Mouse (Mus musculus): Measurements from ENCODE around the gene Fmnl3.
"Not testable (repeated sequence)": the region's sequence is repeated elsewhere in the genome, so short reads cannot be mapped to it uniquely, and the experiment has no call there.

Gene Fmnl3

GRCm38 (mm10) chr15:99386796-99387195 lies 16.5 kb upstream of the Fmnl3 start:
- DNase-seq = no peak

DNA sequence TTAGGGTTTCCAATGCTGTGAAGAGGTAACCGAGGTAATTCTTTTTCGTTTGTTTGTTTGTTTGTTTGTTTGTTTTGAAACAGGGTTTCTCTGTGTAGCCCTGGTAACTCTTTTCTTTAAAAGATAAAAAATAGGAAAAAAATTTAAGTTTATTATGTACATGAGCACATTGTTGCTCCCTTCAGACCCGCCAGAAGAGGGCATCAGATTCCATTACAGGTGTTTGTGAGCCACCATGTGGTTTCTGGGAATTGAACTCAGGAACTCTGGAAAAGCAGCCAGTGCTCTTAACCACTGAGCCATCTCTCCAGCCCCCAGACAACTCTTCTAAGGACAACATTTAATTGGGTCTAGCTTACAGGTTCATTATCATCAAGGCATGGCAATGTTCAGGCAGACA lies 15.8 kb upstream of the Fmnl3 start:
- not testable (repeated sequence) for DNase-seq

- DNase-seq = no peak
Observed at GRCm38 (mm10) chr15:99384071-99384470, 13.8 kb upstream of the Fmnl3 start.

GRCm38 (mm10) chr15:99382893-99383292 lies 12.6 kb upstream of the Fmnl3 start:
- no peak for DNase-seq

GRCm38 (mm10) chr15:99376240-99376639 lies 6.0 kb upstream of the Fmnl3 start:
- DNase-seq = no peak

GRCm38 (mm10) chr15:99375581-99375980 lies 5.3 kb upstream of the Fmnl3 start:
- DNase-seq = no peak

DNA sequence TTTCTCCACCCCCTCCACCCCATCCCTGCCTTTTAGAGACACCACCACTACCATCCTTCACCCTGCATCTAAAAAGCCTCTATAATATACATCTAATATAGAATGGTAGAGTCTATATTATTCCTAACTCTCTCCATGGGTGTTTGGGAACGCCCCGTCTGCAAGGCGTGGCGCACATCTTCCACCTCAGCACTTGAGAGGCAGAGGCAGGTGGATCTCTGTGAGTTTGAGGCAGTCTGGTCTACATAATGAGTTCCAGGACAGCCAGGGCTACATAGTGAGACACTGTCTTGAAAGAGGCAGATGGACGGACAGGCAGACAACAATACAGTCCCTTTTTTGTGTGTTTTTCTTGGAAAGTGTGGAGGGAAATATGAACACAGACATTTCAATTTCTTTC lies 4.8 kb upstream of the Fmnl3 start:
- DNase-seq = no peak

DNA sequence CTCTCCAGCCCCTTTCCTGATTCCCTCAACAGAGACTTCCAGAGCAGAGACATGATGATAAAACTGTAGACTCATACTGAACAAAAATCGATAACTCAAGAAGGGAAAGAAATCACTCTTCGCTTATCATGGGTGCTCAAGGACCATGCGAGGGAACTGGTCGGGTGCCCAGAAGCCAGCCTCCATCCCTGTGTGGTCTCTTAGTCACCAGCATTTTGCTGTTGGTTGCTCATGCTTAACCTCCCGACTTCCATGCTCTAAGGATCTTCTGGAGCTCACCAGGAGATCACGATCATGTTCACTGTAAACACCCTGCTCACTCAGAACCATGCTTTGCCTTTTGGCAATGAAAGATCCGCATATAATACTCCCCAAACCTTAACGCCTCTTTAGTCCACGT lies 2.5 kb upstream of the Fmnl3 start:
- no peak for DNase-seq

GRCm38 (mm10) chr15:99371526-99372340 lies 1.5 kb upstream of the Fmnl3 start:
- DNase-seq = no peak

GRCm38 (mm10) chr15:99369391-99370171 lies 701 bp downstream of the Fmnl3 start:
- DNase-seq = no peak

- peak; percentile 18 for DNase-seq
Observed at GRCm38 (mm10) chr15:99368583-99369266, 1.6 kb downstream of the Fmnl3 start.

DNA sequence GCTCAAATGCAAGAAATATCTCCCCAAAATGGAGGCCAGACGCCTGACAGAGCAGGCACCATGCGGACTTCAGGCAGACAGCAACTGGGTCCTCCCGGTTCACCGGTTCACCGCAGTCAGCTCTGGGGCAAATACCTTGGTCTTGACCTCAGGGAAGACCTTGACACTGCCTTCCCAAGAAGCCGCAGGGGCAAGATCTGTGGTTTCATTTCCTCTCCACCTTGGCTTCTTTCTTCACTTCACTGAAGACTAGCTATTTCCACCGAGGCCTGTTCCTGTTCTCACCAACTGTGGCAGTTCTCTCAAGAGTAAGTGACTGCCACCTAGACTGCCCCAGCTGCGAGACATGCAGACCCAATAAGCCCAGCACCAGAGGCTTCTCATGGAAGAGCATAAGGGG lies 5.4 kb downstream of the Fmnl3 start:
- DNase-seq = no peak

DNA sequence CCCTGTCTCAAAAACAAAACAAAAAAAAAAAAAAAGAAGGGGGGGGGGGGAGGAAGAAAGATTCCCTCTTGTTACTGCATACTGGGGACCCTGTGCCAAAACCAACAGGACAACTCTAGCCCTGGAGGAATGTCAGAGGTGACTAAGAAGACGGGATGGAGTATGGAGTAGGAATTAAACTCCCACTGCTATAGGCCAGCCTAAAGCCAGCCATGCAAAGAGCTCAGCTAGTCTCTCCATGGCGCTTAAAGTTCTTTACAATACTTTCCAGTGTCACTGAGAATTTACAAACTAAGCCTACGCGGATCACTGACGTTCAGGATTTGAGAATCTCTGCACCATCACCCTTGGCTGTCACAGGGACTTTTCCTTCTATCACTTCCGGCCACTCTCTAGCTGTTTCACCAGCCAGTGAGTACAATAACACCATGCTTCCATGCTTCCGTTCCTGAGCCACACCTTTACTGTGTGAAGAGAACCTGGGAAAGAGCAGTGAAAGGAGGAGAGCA lies 6.2 kb downstream of the Fmnl3 start:
- no peak for DNase-seq

GRCm38 (mm10) chr15:99358952-99359351 lies 11.3 kb downstream of the Fmnl3 start:
- no peak for DNase-seq

- no peak for DNase-seq
Observed at GRCm38 (mm10) chr15:99356462-99356861, 13.8 kb downstream of the Fmnl3 start.

DNA sequence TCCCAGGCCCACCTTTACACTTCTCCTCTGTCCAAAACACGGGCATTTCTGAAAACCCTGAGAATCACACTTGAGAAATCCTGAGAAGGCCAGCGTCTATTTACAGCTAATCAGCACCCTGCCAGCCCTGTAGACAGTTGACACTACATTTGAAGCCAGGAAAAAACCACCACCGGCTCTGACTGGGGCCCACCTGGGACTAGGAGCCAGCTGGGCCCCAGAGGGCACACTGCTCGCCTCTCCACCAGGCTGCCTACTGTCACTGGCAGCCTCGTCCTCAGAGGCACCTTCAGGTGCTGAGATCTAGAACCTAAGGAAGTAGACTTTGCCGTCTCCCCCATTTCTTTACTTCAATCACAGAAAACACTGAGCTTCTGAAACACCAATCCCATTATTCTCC lies 14.6 kb downstream of the Fmnl3 start:
- DNase-seq = no peak

DNA sequence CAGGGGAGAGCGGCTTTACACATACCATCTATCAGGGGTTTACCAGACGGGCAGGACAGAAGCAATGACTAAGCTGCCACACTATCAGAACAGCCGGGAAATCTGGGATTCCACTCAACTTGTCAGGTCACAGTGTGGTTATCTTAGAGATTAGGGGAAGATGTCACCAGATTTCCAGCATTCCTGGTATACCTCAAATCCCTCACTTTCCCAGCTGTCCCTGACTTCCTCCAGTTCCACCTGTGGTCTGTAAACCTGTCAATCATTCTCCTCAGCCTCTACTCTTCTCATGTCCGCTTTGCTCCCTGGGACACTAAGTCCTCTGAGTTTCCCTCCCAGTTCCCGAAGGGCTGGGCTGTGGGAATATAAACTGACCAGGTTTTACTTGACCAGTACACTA lies 18.0 kb downstream of the Fmnl3 start:
- no peak for DNase-seq

DNA sequence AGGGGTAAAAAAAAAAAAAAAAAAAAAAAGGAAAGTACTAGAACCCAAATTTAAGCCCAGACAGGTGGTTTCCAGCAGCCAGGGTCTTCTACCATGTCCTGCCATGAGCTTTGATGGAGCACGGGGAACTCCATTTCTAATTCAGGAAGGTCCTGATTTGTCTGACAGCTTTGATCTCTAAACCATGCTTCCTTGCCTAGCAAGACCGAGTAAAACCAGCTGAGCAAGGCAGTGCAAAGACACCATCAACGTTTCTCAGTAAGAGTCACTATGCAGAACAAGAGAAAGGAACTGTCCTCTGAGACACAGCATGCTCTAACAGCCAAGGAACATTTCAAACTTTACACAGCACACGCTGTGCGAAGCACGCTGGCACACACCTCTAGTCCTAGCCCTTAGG lies 18.7 kb downstream of the Fmnl3 start:
- DNase-seq = no peak

DNA sequence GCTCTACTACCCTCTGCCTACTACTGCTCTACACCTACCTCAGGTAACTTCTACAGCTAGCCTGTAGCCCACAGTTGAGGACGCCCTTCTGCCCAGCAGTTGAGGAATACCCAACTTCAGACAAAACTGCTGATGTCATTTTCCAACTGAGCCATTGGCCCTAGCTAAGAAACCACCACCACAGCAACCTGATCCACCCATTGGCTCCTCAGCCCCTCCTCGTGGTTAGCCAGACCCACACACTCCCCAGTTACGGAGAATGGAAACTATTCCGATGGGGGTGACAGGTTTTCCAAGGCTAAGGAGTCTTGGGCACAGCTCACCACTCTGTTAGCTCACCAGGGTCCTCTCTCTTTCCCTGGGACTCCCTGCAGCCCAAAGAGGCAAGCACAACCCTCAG lies 25.3 kb downstream of the Fmnl3 start:
- DNase-seq = no peak

GRCm38 (mm10) chr15:99344148-99344870 lies 26.0 kb downstream of the Fmnl3 start:
- DNase-seq = no peak

DNA sequence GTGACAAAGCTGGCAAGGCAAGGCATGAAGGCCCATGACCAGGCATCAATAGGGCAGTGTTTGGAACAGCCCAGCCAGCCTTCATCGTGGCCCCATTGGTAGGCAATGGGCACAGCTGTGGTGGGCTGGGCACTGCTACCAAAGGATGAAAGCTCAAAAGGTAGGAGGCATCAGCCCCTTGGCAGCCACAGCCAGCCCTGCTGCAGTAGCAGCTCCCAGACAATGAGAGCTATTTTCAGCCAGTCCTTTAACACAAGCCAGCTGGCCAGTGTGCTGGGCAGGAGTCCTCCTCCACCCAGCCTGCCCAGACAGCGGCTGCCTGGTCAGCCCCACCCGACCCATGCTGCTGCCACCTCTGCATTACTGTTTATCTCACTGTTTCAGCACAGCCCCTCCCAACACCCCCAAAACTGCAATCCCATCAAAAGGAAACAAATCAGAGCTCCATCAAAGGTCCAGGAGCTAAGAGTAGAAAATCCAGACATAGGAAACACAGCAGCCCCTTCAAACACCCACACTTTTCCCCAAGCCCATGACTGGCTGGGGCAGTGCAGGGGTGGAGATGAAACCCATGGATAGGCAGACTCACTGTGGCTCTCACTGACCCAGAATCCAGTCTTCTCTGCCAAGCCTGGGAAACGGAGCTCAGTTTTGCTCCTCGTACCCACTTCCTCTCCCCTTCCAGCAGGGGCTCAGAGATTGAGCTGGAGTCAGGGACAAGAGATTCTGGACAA lies 26.7 kb downstream of the Fmnl3 start:
- peak; percentile 12 for DNase-seq

All from retina, postnatal 1 day (tissue).